In genomic region chr13:104638988-104639387, GRCm38 (mm10) we compare ENCODE assay signal across 22 mouse cellular contexts.
DNase-seq lines count a peak whose midpoint lies in the region; ATAC-seq and TF ChIP-seq lines count a peak whose summit lies in the region.
"Had no signal": no experiment of that assay in that cellular context is flagged by ENCODE, and none has a peak within 500 bp of the region (broad histone marks: within the 10 kb centered on the region; RNA-seq: fewer than 3 reads in every experiment).

No protein-coding gene starts in this region.

- no peak for TF ChIP-seq POLR2A in liver, adult 2 months (IDR thresholded peaks at IDR 0.05; ENCODE audit: extremely low read depth, insufficient read depth, low read length)

- no peaks in the 10 kb centered on the region for H3K36me3 ChIP-seq in liver, adult 2 months (ENCODE audit: control insufficient read depth, insufficient read depth, low read length)
- no peaks in the 10 kb centered on the region for H3K36me3 ChIP-seq in liver, embryonic 12.5 days
- no peaks in the 10 kb centered on the region for H3K36me3 ChIP-seq in intestine, embryonic 15.5 days
- peaks cover 4% of the 10 kb centered on the region; the same call in 1 of the 2 replicates for H3K36me3 ChIP-seq in kidney, embryonic 15.5 days
- H3K36me3 ChIP-seq in limb, embryonic 10.5 days = peaks cover 2% of the 10 kb centered on the region; the same call in 1 of the 2 replicates
- H3K36me3 ChIP-seq: embryonic facial prominence, embryonic 15.5 days; limb, embryonic 12.5 days; midbrain, embryonic 15.5 days had no signal

- H3K9me3 ChIP-seq in liver, embryonic 12.5 days (replicated peaks) = no peaks in the 10 kb centered on the region
- H3K9me3 ChIP-seq in intestine, embryonic 15.5 days = no peaks in the 10 kb centered on the region
- H3K9me3 ChIP-seq in kidney, embryonic 15.5 days (replicated peaks) = no peaks in the 10 kb centered on the region
- H3K9me3 ChIP-seq in limb, embryonic 10.5 days (replicated peaks) = no peaks in the 10 kb centered on the region
- H3K9me3 ChIP-seq: embryonic facial prominence, embryonic 15.5 days; G1E; hindbrain, embryonic 13.5 days; limb, embryonic 12.5 days; midbrain, embryonic 15.5 days had no signal

- peak; percentile 98 for DNase-seq in liver, adult 2 months (ENCODE audit: extremely low read depth, low read depth, low spot score)
- DNase-seq in limb, embryonic 10.5 days (ENCODE audit: low spot score) = no peak
- DNase-seq in adrenal gland, adult 2 months = no peak
- DNase-seq in heart, postnatal 10 days = no peak
- no peak for DNase-seq in natural killer cell, adult 2 months (ENCODE audit: low spot score in 2 of 2)
- DNase-seq: adrenal gland, postnatal 25 days; cerebellum, adult 11 months; cerebellum, postnatal 10 days; gastrocnemius, adult 2 months; retina, postnatal 1 day; right cerebral cortex, postnatal 4 days had no signal

- H3K4me3 ChIP-seq in liver, adult 2 months (ENCODE audit: insufficient read depth, low read depth, low read length) = no peak overlapping the region
- no peak overlapping the region for H3K4me3 ChIP-seq in liver, embryonic 12.5 days
- H3K4me3 ChIP-seq in intestine, embryonic 15.5 days (replicated peaks) = no peak overlapping the region
- no peak overlapping the region for H3K4me3 ChIP-seq in kidney, embryonic 15.5 days (replicated peaks)
- H3K4me3 ChIP-seq in limb, embryonic 10.5 days = no peak overlapping the region
- H3K4me3 ChIP-seq: embryonic facial prominence, embryonic 15.5 days; gastrocnemius, adult 2 months; hindbrain, embryonic 13.5 days; limb, embryonic 12.5 days; midbrain, embryonic 15.5 days had no signal

- 21% methylated on average over 3 of the region's 3 CpGs for WGBS in liver, adult 2 months
- 77% methylated on average over 3 of the region's 3 CpGs for WGBS in liver, embryonic 12.5 days (ENCODE audit: insufficient replicate concordance)
- 69% methylated on average over 3 of the region's 3 CpGs for WGBS in intestine, embryonic 15.5 days
- 75% methylated on average over 3 of the region's 3 CpGs for WGBS in kidney, embryonic 15.5 days
- WGBS in limb, embryonic 10.5 days = 83% methylated on average over 3 of the region's 3 CpGs

- H3K79me2 ChIP-seq in liver, adult 2 months (ENCODE audit: control insufficient read depth, insufficient read depth, low read length) = no peaks in the 10 kb centered on the region

- H3K27me3 ChIP-seq in liver, adult 2 months (ENCODE audit: control insufficient read depth, insufficient read depth, low read length) = no peaks in the 10 kb centered on the region
- H3K27me3 ChIP-seq in liver, embryonic 12.5 days (replicated peaks) = no peaks in the 10 kb centered on the region
- H3K27me3 ChIP-seq in intestine, embryonic 15.5 days (replicated peaks) = no peaks in the 10 kb centered on the region
- H3K27me3 ChIP-seq in kidney, embryonic 15.5 days = no peaks in the 10 kb centered on the region
- H3K27me3 ChIP-seq in limb, embryonic 10.5 days (ENCODE audit: low read depth, poor library complexity, severe bottlenecking) = no peaks in the 10 kb centered on the region
- H3K27me3 ChIP-seq: embryonic facial prominence, embryonic 15.5 days; hindbrain, embryonic 13.5 days; limb, embryonic 12.5 days; midbrain, embryonic 15.5 days had no signal

- peak overlapping the region; percentile 70 for H3K27ac ChIP-seq in liver, adult 2 months (replicated peaks; ENCODE audit: insufficient read depth, low read depth, low read length)
- no peak overlapping the region for H3K27ac ChIP-seq in liver, embryonic 12.5 days
- no peak overlapping the region for H3K27ac ChIP-seq in intestine, embryonic 15.5 days
- peak overlapping the region; percentile 64; the same call in 1 of the 2 replicates for H3K27ac ChIP-seq in kidney, embryonic 15.5 days
- H3K27ac ChIP-seq in limb, embryonic 10.5 days = peak overlapping the region; percentile 11; the same call in 1 of the 2 replicates
- H3K27ac ChIP-seq: embryonic facial prominence, embryonic 15.5 days; gastrocnemius, adult 2 months; hindbrain, embryonic 13.5 days; limb, embryonic 12.5 days; midbrain, embryonic 15.5 days; stomach, postnatal 0 days had no signal

- intact Hi-C loops in heart, postnatal 10 days (cut with DNase I) = loop anchor here (5.0 kb wide), 1 partner anchor 43 kb away; no protein-coding TSS in a partner anchor

- ATAC-seq in liver, embryonic 12.5 days = no peak
- peak; percentile 68 for ATAC-seq in intestine, embryonic 15.5 days
- no peak for ATAC-seq in kidney, embryonic 15.5 days (replicated peaks; ENCODE audit: low FRiP score)
- ATAC-seq: inflammation-experienced regulatory T-cells, adult 6 months; midbrain, embryonic 15.5 days had no signal

- TF ChIP-seq CTCF in liver, adult 2 months (IDR thresholded peaks at IDR 0.05; ENCODE audit: low read depth, low read length) = no peak

- H3K9ac ChIP-seq in liver, adult 2 months (ENCODE audit: low read depth, low read length) = no peak overlapping the region
- no peak overlapping the region for H3K9ac ChIP-seq in liver, embryonic 12.5 days
- H3K9ac ChIP-seq in intestine, embryonic 15.5 days = no peak overlapping the region
- no peak overlapping the region for H3K9ac ChIP-seq in kidney, embryonic 15.5 days
- H3K9ac ChIP-seq: embryonic facial prominence, embryonic 15.5 days; hindbrain, embryonic 13.5 days; limb, embryonic 12.5 days; midbrain, embryonic 15.5 days had no signal

- peaks cover 16% of the 10 kb centered on the region for H3K4me1 ChIP-seq in liver, adult 2 months (ENCODE audit: control insufficient read depth, insufficient read depth, low read length)
- H3K4me1 ChIP-seq in liver, embryonic 12.5 days = 0 out of 2 replicates have a peak, but pooled peaks cover 12% of the 10 kb centered on the region
- H3K4me1 ChIP-seq in intestine, embryonic 15.5 days (replicated peaks) = peaks cover 8% of the 10 kb centered on the region
- H3K4me1 ChIP-seq in kidney, embryonic 15.5 days = peaks cover 8% of the 10 kb centered on the region; the same call in 1 of the 2 replicates
- H3K4me1 ChIP-seq in limb, embryonic 10.5 days = peaks cover 37% of the 10 kb centered on the region
- H3K4me1 ChIP-seq: embryonic facial prominence, embryonic 15.5 days; hindbrain, embryonic 13.5 days; midbrain, embryonic 15.5 days had no signal

- no peak overlapping the region for H3K4me2 ChIP-seq in liver, embryonic 12.5 days
- no peak overlapping the region for H3K4me2 ChIP-seq in intestine, embryonic 15.5 days (replicated peaks)
- no peak overlapping the region for H3K4me2 ChIP-seq in kidney, embryonic 15.5 days
- H3K4me2 ChIP-seq: embryonic facial prominence, embryonic 15.5 days; heart, embryonic 11.5 days; hindbrain, embryonic 13.5 days; limb, embryonic 12.5 days; midbrain, embryonic 15.5 days had no signal

Comparison
In these comparisons a context has a peak if more than half of its experiments do, and no peak if none do; other contexts are left out.
1. H3K27ac ChIP-seq: peak in liver, adult 2 months (single experiment), kidney, embryonic 15.5 days (single experiment) and limb, embryonic 10.5 days (single experiment); none in liver, embryonic 12.5 days (single experiment) and intestine, embryonic 15.5 days (single experiment).